Mouse (Mus musculus) ES-E14 (cell line): ENCODE measurements around the gene Fam168a. TPM values are rescaled to one million over a fixed set of nuclear protein-coding genes. Genes with fewer than 3 reads are reported as not detected.

Source experiments
- DNase-seq: peaks from one replicate; pipeline ENCODE4 v3.0.0-alpha.2; 2013; ENCODE audit warnings: low read depth, low spot score
- H3K27ac ChIP-seq: 2 replicates; pipeline ENCODE4 v1.5.1; 2012; ENCODE audit warnings: low read depth, mild to moderate bottlenecking, low read length, moderate library complexity, mixed read lengths; ENCODE audit not compliant: poor library complexity, insufficient read depth, severe bottlenecking
- H3K36me3 ChIP-seq: 2 replicates; pipeline ENCODE4 v1.6.1; 2012; ENCODE audit warnings: mild to moderate bottlenecking, low read length, moderate library complexity, mixed read lengths; ENCODE audit not compliant: control insufficient read depth, poor library complexity, insufficient read depth, severe bottlenecking
- H3K4me1 ChIP-seq, 2 experiments: fragments of 150-350 bp in 1 of 2; sonication (generic) in 1 of 2; 2 replicates each; pipeline ENCODE4 v1.6.1; 2012; ENCODE audit warnings: low read length in 2 of 2, mild to moderate bottlenecking in 1 of 2, mixed read lengths in 1 of 2; ENCODE audit not compliant: control insufficient read depth in 2 of 2, insufficient read depth in 2 of 2, poor library complexity in 1 of 2
- H3K4me3 ChIP-seq, 2 experiments: fragments of 150-350 bp in 1 of 2; sonication (generic) in 1 of 2; 2 replicates each; pipeline ENCODE4 v1.5.1; 2012; ENCODE audit warnings: low read length in 2 of 2, low read depth in 1 of 2, mild to moderate bottlenecking in 1 of 2, mixed read lengths in 1 of 2; ENCODE audit not compliant: insufficient read depth in 1 of 2, poor library complexity in 1 of 2, severe bottlenecking in 1 of 2
- H3K9ac ChIP-seq: 2 replicates; pipeline ENCODE4 v1.6.1; 2012; ENCODE audit warnings: low read depth, mild to moderate bottlenecking, low read length, mixed read lengths; ENCODE audit not compliant: poor library complexity, insufficient read depth, severe bottlenecking
- H3K9me3 ChIP-seq: fragments of 150-350 bp; sonication (generic); 2 replicates; pipeline ENCODE4 v1.6.1; 2012; ENCODE audit warnings: low read depth, mild to moderate bottlenecking, low read length; ENCODE audit not compliant: control insufficient read depth, insufficient read depth
- CHD2 ChIP-seq: IDR thresholded peaks from 2 replicates; pipeline ENCODE4 v1.6.1; 2014; ENCODE audit warnings: mild to moderate bottlenecking, low read depth, low read length, inconsistent platforms
- HCFC1 ChIP-seq: IDR thresholded peaks from 2 replicates; pipeline ENCODE4 v1.6.1; 2012; ENCODE audit warnings: low read length, inconsistent platforms, borderline replicate concordance; ENCODE audit not compliant: insufficient read depth
- MAFK ChIP-seq: IDR thresholded peaks from 2 replicates; pipeline ENCODE4 v1.6.1; 2014; ENCODE audit warnings: mild to moderate bottlenecking, low read depth, low read length, inconsistent platforms; ENCODE audit not compliant: insufficient read depth
- ZC3H11A ChIP-seq: IDR thresholded peaks from 2 replicates; pipeline ENCODE4 v1.6.1; 2012; ENCODE audit warnings: low read depth, mild to moderate bottlenecking, inconsistent platforms, low read length, borderline replicate concordance
- ZNF384 ChIP-seq: IDR thresholded peaks from 2 replicates; pipeline ENCODE4 v1.6.1; 2012; ENCODE audit warnings: low read depth, low read length, inconsistent platforms
- in situ Hi-C, 2 experiments: fragments of 600-800 bp; cut with MboI; formaldehyde crosslinking; loops; one replicate each; pipeline ENCODE4 v1.15.1; 2025; ENCODE audit warnings: low sequenced_read_pairs in 2 of 2, inconsistent platforms in 1 of 2; ENCODE audit not compliant: unreplicated experiment in 2 of 2
- total RNA-seq: library from RNA; depleted of rRNA; stranded (reverse); fragments of 300-350 nt; gene quantifications from 2 replicates; pipeline ENCODE4 v1.2.3, GENCODE M21; 2012

Fam168a gene
- total RNA-seq, 1 experiment, result 21.1 TPM

GRCm38 (mm10) chr7:100775810-100776209 lies 69.4 kb downstream of the Fam168a start:
- H3K36me3 ChIP-seq, result no peaks in the 10 kb centered on the region

DNA sequence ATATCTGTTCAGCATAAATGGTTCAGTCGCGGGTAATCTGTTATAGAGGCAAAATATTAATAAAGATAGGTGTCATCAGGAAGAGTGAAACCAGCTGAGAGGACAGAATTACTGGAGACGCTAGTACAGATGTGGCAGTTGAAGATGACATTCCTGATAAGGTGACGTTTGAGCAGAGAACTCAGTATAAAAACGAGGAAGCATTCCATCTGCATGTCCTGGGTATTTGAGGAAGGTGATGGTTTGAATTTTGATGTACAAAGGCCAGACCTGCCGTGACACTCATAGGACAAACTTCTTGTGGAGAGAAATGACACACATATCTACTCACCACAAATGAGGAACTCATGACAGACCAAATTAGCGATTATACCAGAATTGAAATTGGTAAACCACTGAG lies 73.8 kb downstream of the Fam168a start:
- in situ Hi-C loops, result no loop called here
- Histone ChIP-seq H3K36me3 (no peaks in the 10 kb centered on the region), H3K4me3 (no peak overlapping the region), H3K27ac (no peak overlapping the region), H3K9me3 (no peaks in the 10 kb centered on the region), H3K4me1 (no peaks in the 10 kb centered on the region), H3K9ac (no peak overlapping the region)
- TF ChIP-seq ZNF384 (no peak), CHD2 (no peak), HCFC1 (no peak), ZC3H11A (no peak), MAFK (no peak)
- DNase-seq, result no peak

More at GRCm38 (mm10) chr7:100775810-100776209, 69.4 kb downstream of the Fam168a start:
- DNase-seq, result no peak
- Histone ChIP-seq H3K4me3 (no peak overlapping the region), H3K9ac (no peak overlapping the region), H3K4me1 (no peaks in the 10 kb centered on the region), H3K27ac (no peak overlapping the region), H3K9me3 (no peaks in the 10 kb centered on the region)
- no peak for TF ChIP-seq MAFK
- no peak for TF ChIP-seq ZC3H11A
- TF ChIP-seq ZNF384, result no peak
- no peak for TF ChIP-seq HCFC1
- TF ChIP-seq CHD2, result no peak
- in situ Hi-C loops, result no loop called here

DNA sequence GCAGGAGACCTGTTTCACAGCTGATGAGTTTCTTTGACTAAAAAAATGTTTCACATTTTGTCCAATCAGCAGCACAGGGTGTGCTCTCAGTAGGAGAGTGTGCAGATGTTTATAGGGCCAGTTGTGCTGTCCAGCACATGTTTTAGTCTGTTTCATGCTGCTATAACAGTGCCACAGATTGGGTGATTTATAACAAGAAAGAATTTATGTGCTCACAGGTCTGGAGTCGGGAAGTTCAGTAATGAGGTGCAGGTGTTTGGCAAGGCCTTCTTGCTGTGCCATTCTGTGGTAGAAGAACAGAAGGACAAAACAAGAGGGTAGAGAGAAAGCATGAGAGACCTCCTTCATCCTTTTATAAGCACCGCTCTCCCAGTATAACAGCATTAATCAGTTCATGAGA lies 78.2 kb downstream of the Fam168a start:
- Histone ChIP-seq H3K4me1 (no peaks in the 10 kb centered on the region), H3K27ac (no peak overlapping the region), H3K4me3 (no peak overlapping the region), H3K36me3 (no peaks in the 10 kb centered on the region; the same call in 1 of the 2 replicates), H3K9me3 (no peaks in the 10 kb centered on the region), H3K9ac (no peak overlapping the region)
- in situ Hi-C loops, result no loop called here
- no peak for DNase-seq
- TF ChIP-seq CHD2, result no peak
- TF ChIP-seq MAFK, result no peak
- no peak for TF ChIP-seq HCFC1
- TF ChIP-seq ZNF384, result no peak
- TF ChIP-seq ZC3H11A, result no peak

DNA sequence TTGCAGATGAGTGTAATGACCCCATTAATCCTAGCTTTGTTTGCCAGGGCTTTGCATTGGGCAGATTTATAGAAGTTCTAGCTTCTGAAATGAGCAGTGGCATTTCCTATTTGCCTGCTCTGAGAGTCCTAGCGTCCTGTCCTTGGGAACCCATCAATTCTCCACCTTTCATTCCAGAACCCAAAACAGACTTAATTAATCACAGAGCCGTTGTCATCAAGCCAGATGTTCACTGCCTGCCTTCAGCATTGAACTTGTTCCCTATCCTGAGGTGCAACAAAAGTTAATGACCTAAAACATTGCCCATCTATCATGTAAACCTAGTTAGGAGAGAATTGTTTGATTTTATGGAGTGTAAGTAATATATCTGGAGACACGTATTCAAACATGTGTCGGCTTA lies 79.0 kb downstream of the Fam168a start:
- Histone ChIP-seq H3K36me3 (no peaks in the 10 kb centered on the region; the same call in 1 of the 2 replicates), H3K4me1 (no peaks in the 10 kb centered on the region), H3K9ac (no peak overlapping the region), H3K9me3 (no peaks in the 10 kb centered on the region), H3K4me3 (no peak overlapping the region), H3K27ac (no peak overlapping the region)
- TF ChIP-seq MAFK (no peak), CHD2 (no peak), ZC3H11A (no peak), HCFC1 (no peak), ZNF384 (no peak)
- no peak for DNase-seq
- in situ Hi-C loops, result no loop called here

- H3K4me3 ChIP-seq, result no peak overlapping the region
- H3K27ac ChIP-seq, result no peak overlapping the region
- H3K36me3 ChIP-seq, result no peaks in the 10 kb centered on the region; the same call in 1 of the 2 replicates
- TF ChIP-seq MAFK (no peak), ZNF384 (no peak), CHD2 (no peak), HCFC1 (no peak), ZC3H11A (no peak)
- no peak for DNase-seq
- no peaks in the 10 kb centered on the region for H3K4me1 ChIP-seq
- in situ Hi-C loops, result no loop called here
- H3K9me3 ChIP-seq, result no peaks in the 10 kb centered on the region
- no peak overlapping the region for H3K9ac ChIP-seq
Measured at GRCm38 (mm10) chr7:100786078-100786477, 79.6 kb downstream of the Fam168a start.
